Mouse (Mus musculus): ENCODE results near the gene Zfp488.

Zfp488 gene

GRCm38 (mm10) chr14:33946125-33946524 lies 32.4 kb downstream of the Zfp488 start:
- no peak for DNase-seq (ENCODE audit: low read depth, low spot score)

GRCm38 (mm10) chr14:33942222-33942621 lies 36.3 kb downstream of the Zfp488 start:
- DNase-seq (ENCODE audit: low read depth, low spot score): no peak

GRCm38 (mm10) chr14:33940739-33941138 lies 37.8 kb downstream of the Zfp488 start, which contains the start of gene Gdf2:
Gdf2 (plus strand) TSS chr14:33941039.
- DNase-seq (ENCODE audit: low read depth, low spot score): no peak

- DNase-seq (ENCODE audit: low read depth, low spot score): no peak
Observed at GRCm38 (mm10) chr14:33939117-33939516, 39.4 kb downstream of the Zfp488 start.

- DNase-seq (ENCODE audit: low read depth, low spot score): no peak
Observed at GRCm38 (mm10) chr14:33933778-33934317, 44.7 kb downstream of the Zfp488 start.

- DNase-seq (ENCODE audit: low read depth, low spot score): no peak
Observed at GRCm38 (mm10) chr14:33932935-33933703, 45.4 kb downstream of the Zfp488 start.

GRCm38 (mm10) chr14:33931853-33932252 lies 46.7 kb downstream of the Zfp488 start:
- no peak for DNase-seq (ENCODE audit: low read depth, low spot score)

- no peak for DNase-seq (ENCODE audit: low read depth, low spot score)
Observed at GRCm38 (mm10) chr14:33923168-33924070, 55.1 kb downstream of the Zfp488 start, which contains the start of gene Gdf10. Gdf10 (plus strand) TSS chr14:33923587.

- DNase-seq (ENCODE audit: low read depth, low spot score): no peak
Observed at GRCm38 (mm10) chr14:33922771-33923167, 55.8 kb downstream of the Zfp488 start.

GRCm38 (mm10) chr14:33920727-33921559 lies 57.6 kb downstream of the Zfp488 start:
- no peak for DNase-seq (ENCODE audit: low read depth, low spot score)

All from retina, adult 2 months (tissue).